Mouse (Mus musculus): Measurements from ENCODE around the gene Oas1d.

DNA sequence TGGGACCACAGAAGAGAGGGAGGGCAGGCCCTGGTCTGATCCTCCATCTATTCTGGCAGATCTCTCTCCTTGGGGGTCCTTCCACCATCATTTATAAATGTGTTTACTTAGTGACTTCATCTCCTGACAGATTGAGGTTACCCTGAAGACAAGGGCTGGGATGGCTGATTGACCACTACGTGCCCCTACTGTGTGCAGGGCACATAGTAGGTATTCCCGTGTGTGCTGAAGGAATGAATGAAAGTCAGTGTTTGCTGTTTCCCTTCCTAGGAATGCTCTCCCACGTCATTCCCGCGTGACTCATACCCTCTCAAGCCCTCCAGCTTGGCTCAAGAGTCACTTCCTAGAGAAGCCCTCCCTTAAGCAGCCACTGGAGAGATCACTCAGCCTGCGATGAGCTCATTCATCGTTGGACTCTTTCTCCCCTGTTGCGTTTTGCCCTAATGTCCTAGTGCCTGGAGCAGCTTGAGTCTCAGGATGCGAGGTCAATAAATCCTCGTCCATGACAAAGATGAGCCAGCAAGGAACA lies 38.0 kb downstream of the Oas1d start:
- TF ChIP-seq CTCF (IDR thresholded peaks at IDR 0.05; ENCODE audit: control insufficient read depth, insufficient read depth, low read length) (no peak), POLR2A (IDR thresholded peaks at IDR 0.05; ENCODE audit: borderline replicate concordance, control insufficient read depth, low read depth, low read length) (no peak)

Measured in bone marrow, adult 2 months (tissue).